Mouse (Mus musculus): ENCODE data around the gene Tmem50b. TPM values are rescaled to one million over a fixed set of nuclear protein-coding genes. Genes with fewer than 3 reads are reported as not detected.
"Not testable (repeated sequence)": the region's sequence is repeated elsewhere in the genome, so short reads cannot be mapped to it uniquely, and the experiment has no call there.

Gene Tmem50b
- polyA plus RNA-seq, 1 experiment, result 54.1 TPM

GRCm38 (mm10) chr16:91533097-91534001 is 64.3 kb downstream of the Tmem50b start:
- Histone ChIP-seq H3K4me1 (ENCODE audit: control insufficient read depth, insufficient read depth, low read length) (no peaks in the 10 kb centered on the region), H3K36me3 (ENCODE audit: control insufficient read depth, insufficient read depth, low read length) (no peaks in the 10 kb centered on the region), H3K4me3 (ENCODE audit: control insufficient read depth, low read depth, low read length) (no peak overlapping the region), H3K27ac (ENCODE audit: control insufficient read depth, insufficient read depth, low read depth, low read length) (no peak overlapping the region), H3K27me3 (ENCODE audit: control insufficient read depth, insufficient read depth, low read length) (no peaks in the 10 kb centered on the region)
- TF ChIP-seq CTCF (IDR thresholded peaks at IDR 0.05; ENCODE audit: control insufficient read depth, insufficient read depth, insufficient replicate concordance, low read depth, low read length) (no peak), POLR2A (IDR thresholded peaks at IDR 0.05; ENCODE audit: control insufficient read depth, low read depth, low read length) (no peak)

- no peaks in the 10 kb centered on the region for H3K4me1 ChIP-seq (ENCODE audit: control insufficient read depth, insufficient read depth, low read length)
- no peak overlapping the region for H3K27ac ChIP-seq (ENCODE audit: control insufficient read depth, insufficient read depth, low read depth, low read length)
- TF ChIP-seq CTCF (IDR thresholded peaks at IDR 0.05; ENCODE audit: control insufficient read depth, insufficient read depth, insufficient replicate concordance, low read depth, low read length), result no peak
- no peak for TF ChIP-seq POLR2A (IDR thresholded peaks at IDR 0.05; ENCODE audit: control insufficient read depth, low read depth, low read length)
- no peak overlapping the region for H3K4me3 ChIP-seq (ENCODE audit: control insufficient read depth, low read depth, low read length)
- no peaks in the 10 kb centered on the region for H3K27me3 ChIP-seq (ENCODE audit: control insufficient read depth, insufficient read depth, low read length)
- no peaks in the 10 kb centered on the region for H3K36me3 ChIP-seq (ENCODE audit: control insufficient read depth, insufficient read depth, low read length)
Observed at GRCm38 (mm10) chr16:91532429-91532828, 65.2 kb downstream of the Tmem50b start.

- H3K4me1 ChIP-seq (ENCODE audit: control insufficient read depth, insufficient read depth, low read length), result no peaks in the 10 kb centered on the region
- no peak for TF ChIP-seq POLR2A (IDR thresholded peaks at IDR 0.05; ENCODE audit: control insufficient read depth, low read depth, low read length)
- TF ChIP-seq CTCF (IDR thresholded peaks at IDR 0.05; ENCODE audit: control insufficient read depth, insufficient read depth, insufficient replicate concordance, low read depth, low read length), result no peak
- no peaks in the 10 kb centered on the region for H3K27me3 ChIP-seq (ENCODE audit: control insufficient read depth, insufficient read depth, low read length)
- H3K27ac ChIP-seq (ENCODE audit: control insufficient read depth, insufficient read depth, low read depth, low read length), result no peak overlapping the region
- H3K36me3 ChIP-seq (ENCODE audit: control insufficient read depth, insufficient read depth, low read length), result no peaks in the 10 kb centered on the region
- no peak overlapping the region for H3K4me3 ChIP-seq (ENCODE audit: control insufficient read depth, low read depth, low read length)
Observed at GRCm38 (mm10) chr16:91531856-91532255, 65.7 kb downstream of the Tmem50b start.

GRCm38 (mm10) chr16:91530830-91531229 is 66.8 kb downstream of the Tmem50b start:
- H3K27ac ChIP-seq (ENCODE audit: control insufficient read depth, insufficient read depth, low read depth, low read length); H3K27me3 ChIP-seq (ENCODE audit: control insufficient read depth, insufficient read depth, low read length); H3K4me3 ChIP-seq (ENCODE audit: control insufficient read depth, low read depth, low read length); H3K36me3 ChIP-seq (ENCODE audit: control insufficient read depth, insufficient read depth, low read length); H3K4me1 ChIP-seq (ENCODE audit: control insufficient read depth, insufficient read depth, low read length): not testable (repeated sequence)

GRCm38 (mm10) chr16:91528578-91528977 is 69.0 kb downstream of the Tmem50b start:
- no peak overlapping the region for H3K27ac ChIP-seq (ENCODE audit: control insufficient read depth, insufficient read depth, low read depth, low read length)
- no peak overlapping the region for H3K4me3 ChIP-seq (ENCODE audit: control insufficient read depth, low read depth, low read length)
- H3K27me3 ChIP-seq (ENCODE audit: control insufficient read depth, insufficient read depth, low read length), result no peaks in the 10 kb centered on the region
- TF ChIP-seq CTCF (IDR thresholded peaks at IDR 0.05; ENCODE audit: control insufficient read depth, insufficient read depth, insufficient replicate concordance, low read depth, low read length) (no peak), POLR2A (IDR thresholded peaks at IDR 0.05; ENCODE audit: control insufficient read depth, low read depth, low read length) (no peak)
- H3K4me1 ChIP-seq (ENCODE audit: control insufficient read depth, insufficient read depth, low read length), result peaks cover 3% of the 10 kb centered on the region; the same call in 1 of the 2 replicates
- no peaks in the 10 kb centered on the region for H3K36me3 ChIP-seq (ENCODE audit: control insufficient read depth, insufficient read depth, low read length)

GRCm38 (mm10) chr16:91527500-91527899 is 70.1 kb downstream of the Tmem50b start:
- peaks cover 3% of the 10 kb centered on the region; the same call in 1 of the 2 replicates for H3K4me1 ChIP-seq (ENCODE audit: control insufficient read depth, insufficient read depth, low read length)
- H3K4me3 ChIP-seq (ENCODE audit: control insufficient read depth, low read depth, low read length), result no peak overlapping the region
- no peaks in the 10 kb centered on the region for H3K36me3 ChIP-seq (ENCODE audit: control insufficient read depth, insufficient read depth, low read length)
- H3K27ac ChIP-seq (ENCODE audit: control insufficient read depth, insufficient read depth, low read depth, low read length), result no peak overlapping the region
- no peak for TF ChIP-seq POLR2A (IDR thresholded peaks at IDR 0.05; ENCODE audit: control insufficient read depth, low read depth, low read length)
- TF ChIP-seq CTCF (IDR thresholded peaks at IDR 0.05; ENCODE audit: control insufficient read depth, insufficient read depth, insufficient replicate concordance, low read depth, low read length), result no peak
- no peaks in the 10 kb centered on the region for H3K27me3 ChIP-seq (ENCODE audit: control insufficient read depth, insufficient read depth, low read length)

- H3K4me3 ChIP-seq (ENCODE audit: control insufficient read depth, low read depth, low read length), result no peak overlapping the region
- no peak for TF ChIP-seq POLR2A (IDR thresholded peaks at IDR 0.05; ENCODE audit: control insufficient read depth, low read depth, low read length)
- no peak for TF ChIP-seq CTCF (IDR thresholded peaks at IDR 0.05; ENCODE audit: control insufficient read depth, insufficient read depth, insufficient replicate concordance, low read depth, low read length)
- peaks cover 3% of the 10 kb centered on the region; the same call in 1 of the 2 replicates for H3K4me1 ChIP-seq (ENCODE audit: control insufficient read depth, insufficient read depth, low read length)
- H3K36me3 ChIP-seq (ENCODE audit: control insufficient read depth, insufficient read depth, low read length), result no peaks in the 10 kb centered on the region
- H3K27ac ChIP-seq (ENCODE audit: control insufficient read depth, insufficient read depth, low read depth, low read length), result no peak overlapping the region
- no peaks in the 10 kb centered on the region for H3K27me3 ChIP-seq (ENCODE audit: control insufficient read depth, insufficient read depth, low read length)
Observed at GRCm38 (mm10) chr16:91527051-91527450, 70.5 kb downstream of the Tmem50b start.

Measured in testis, adult 2 months (tissue).